Mouse (Mus musculus) spleen, postnatal 4 days (tissue): ENCODE measurements at regions not wholly inside any gene's neighbourhood (a gene's known extent, or its start where the extent isn't known, plus 50 kb on each side); places are given as distances from the start of the nearest gene placed in this dataset.

ENCODE experiments used
- DNase-seq, 2 experiments: peaks; one replicate each; pipeline ENCODE4 v3.0.0; 2022; ENCODE audit warnings: low spot score in 2 of 2

GRCm38 (mm10) chr9:116331406-116331805 lies 156.2 kb upstream of the Tgfbr2 start:
- DNase-seq = no peak

GRCm38 (mm10) chr9:116330796-116331195 lies 155.6 kb upstream of the Tgfbr2 start:
- DNase-seq = no peak

- DNase-seq = no peak
These were observed 154.0 kb upstream of the Tgfbr2 start for GRCm38 (mm10) chr9:116329147-116329546.

- no peak for DNase-seq
These were observed 153.0 kb upstream of the Tgfbr2 start for GRCm38 (mm10) chr9:116328201-116328600.

GRCm38 (mm10) chr9:116327080-116327479 lies 151.9 kb upstream of the Tgfbr2 start:
- DNase-seq = no peak

- DNase-seq = no peak
These were observed 149.8 kb upstream of the Tgfbr2 start for GRCm38 (mm10) chr9:116324971-116325370.

- peak in 1 of 2 experiments; percentile 37 for DNase-seq
These were observed 148.9 kb upstream of the Tgfbr2 start for GRCm38 (mm10) chr9:116323871-116324721.

- no peak for DNase-seq
These were observed 146.7 kb upstream of the Tgfbr2 start for GRCm38 (mm10) chr9:116321908-116322307.

- DNase-seq = no peak
These were observed 144.3 kb upstream of the Tgfbr2 start for GRCm38 (mm10) chr9:116319421-116319820.

- no peak for DNase-seq
These were observed 141.5 kb upstream of the Tgfbr2 start for GRCm38 (mm10) chr9:116316582-116317095.

GRCm38 (mm10) chr9:116314803-116315202 lies 139.6 kb upstream of the Tgfbr2 start:
- DNase-seq = no peak

- DNase-seq = no peak
These were observed 139.0 kb upstream of the Tgfbr2 start for GRCm38 (mm10) chr9:116313932-116314790.

- no peak for DNase-seq
These were observed 136.2 kb upstream of the Tgfbr2 start for GRCm38 (mm10) chr9:116311364-116311763.

GRCm38 (mm10) chr9:116301602-116302001 lies 126.4 kb upstream of the Tgfbr2 start:
- DNase-seq = no peak

GRCm38 (mm10) chr9:116298791-116299190 lies 123.6 kb upstream of the Tgfbr2 start:
- DNase-seq = no peak

GRCm38 (mm10) chr9:116296349-116296748 lies 121.2 kb upstream of the Tgfbr2 start:
- no peak for DNase-seq

- DNase-seq = peak; percentile 21 to 64
These were observed 118.9 kb upstream of the Tgfbr2 start for GRCm38 (mm10) chr9:116294073-116294472.

GRCm38 (mm10) chr9:116293110-116293509 lies 118.0 kb upstream of the Tgfbr2 start:
- DNase-seq = no peak

- no peak for DNase-seq
These were observed 116.5 kb upstream of the Tgfbr2 start for GRCm38 (mm10) chr9:116291624-116292023.

GRCm38 (mm10) chr9:116290896-116291295 lies 115.7 kb upstream of the Tgfbr2 start:
- no peak for DNase-seq

GRCm38 (mm10) chr9:116285691-116286431 lies 110.7 kb upstream of the Tgfbr2 start:
- no peak for DNase-seq
